Mouse (Mus musculus): ENCODE results near the gene Zswim4. TPM values are rescaled to one million over a fixed set of nuclear protein-coding genes. Genes with fewer than 3 reads are reported as not detected.

Zswim4 gene
- total RNA-seq, 4 experiments from 2014 or later, result 6.6 to 8.0 (median 7.2) TPM

DNA sequence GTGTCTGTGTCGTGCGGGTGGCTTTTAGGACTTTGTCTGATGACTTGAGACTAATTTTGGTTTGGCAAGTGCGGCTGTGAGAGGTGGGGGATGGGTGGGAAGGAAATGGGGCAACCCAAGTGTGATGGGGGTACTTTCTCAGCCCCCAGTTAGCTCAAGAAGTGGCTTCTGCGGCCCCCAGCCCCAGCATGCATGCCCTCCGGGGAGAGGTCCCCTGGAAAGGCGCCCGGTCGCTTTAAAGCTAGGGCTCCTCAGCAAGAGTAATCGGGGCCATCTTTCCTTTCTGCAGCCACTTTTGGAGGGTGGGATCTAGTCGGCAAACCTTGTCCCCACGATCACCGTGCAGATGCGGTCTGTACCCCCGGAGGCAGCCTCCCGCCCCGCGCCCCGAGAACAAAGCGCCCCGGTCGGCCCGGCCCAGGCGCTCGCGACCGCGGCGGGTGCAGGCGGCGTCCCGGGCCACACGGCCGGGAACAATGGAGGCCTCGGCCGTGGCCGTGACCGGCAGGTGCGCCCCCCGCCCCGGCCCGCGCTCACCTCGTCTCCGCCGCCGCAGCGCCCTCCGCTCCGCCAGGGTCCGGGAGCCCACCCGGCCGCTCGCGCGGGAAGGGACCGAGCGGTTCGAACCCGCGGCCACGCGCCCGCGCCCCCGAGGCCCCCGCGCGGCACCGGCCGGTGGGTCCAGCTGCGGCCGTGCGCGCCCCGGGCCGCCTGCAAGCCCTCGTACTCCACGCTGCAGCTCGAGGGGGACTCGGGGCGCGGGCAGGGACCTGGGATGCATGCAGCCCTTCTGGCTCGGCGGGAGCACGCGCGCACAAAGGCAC lies 53.4 kb downstream of the Zswim4 start:
- DNase-seq (ENCODE audit: low spot score), result no peak

DNA sequence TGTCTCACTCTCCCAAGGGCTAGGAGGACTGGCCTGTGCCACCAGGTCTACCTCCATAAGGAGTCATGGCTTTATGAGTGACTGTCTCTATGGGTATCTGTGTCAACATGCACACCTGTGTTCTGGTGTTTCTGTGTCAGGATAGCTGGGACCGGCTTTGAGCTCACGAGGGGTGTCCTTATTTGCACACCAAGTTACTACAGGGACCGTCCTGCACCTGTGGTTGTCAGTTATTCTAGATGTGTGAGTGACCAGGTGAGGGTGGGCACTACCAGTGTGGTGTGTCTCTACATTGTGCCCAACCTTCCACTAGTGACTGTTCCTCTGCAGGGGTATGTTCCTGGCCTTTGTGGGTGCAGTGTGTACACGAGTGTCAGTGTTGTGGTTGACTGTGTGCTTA lies 54.0 kb downstream of the Zswim4 start:
- no peak for DNase-seq (ENCODE audit: low spot score)

DNA sequence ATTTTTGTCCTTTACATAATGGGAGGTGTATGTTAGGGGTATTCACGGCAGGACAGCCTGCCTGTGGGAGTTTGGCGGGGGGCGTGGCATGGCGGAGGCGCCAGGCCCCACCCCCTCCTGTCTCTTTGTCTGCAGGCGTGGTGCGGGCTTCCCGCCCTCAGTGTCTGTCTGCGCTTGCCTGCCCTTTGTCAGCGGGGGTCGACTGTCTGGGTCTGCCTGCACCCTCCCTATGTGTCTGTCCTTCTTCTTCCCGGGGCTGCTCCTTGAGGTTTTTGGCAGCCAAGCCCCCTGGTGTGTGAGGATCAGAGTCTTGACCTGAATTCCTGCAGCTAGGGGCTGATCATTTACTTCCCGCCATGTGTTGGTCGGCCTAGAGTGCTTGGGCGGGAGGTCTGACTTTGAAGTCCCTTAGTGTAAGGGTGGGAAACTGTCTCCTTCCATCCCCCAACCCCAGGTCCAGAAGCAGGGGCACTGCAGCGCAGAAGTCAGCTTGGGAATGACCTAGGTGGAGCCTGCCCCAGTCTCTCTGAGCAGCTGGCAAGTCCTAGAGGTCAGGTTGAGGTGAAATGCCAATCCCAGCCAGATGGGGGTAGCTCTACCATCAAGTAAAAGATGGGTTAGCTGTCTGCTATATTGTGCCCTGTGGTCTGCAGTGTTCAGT lies 56.2 kb downstream of the Zswim4 start:
- no peak for DNase-seq (ENCODE audit: low spot score)

DNA sequence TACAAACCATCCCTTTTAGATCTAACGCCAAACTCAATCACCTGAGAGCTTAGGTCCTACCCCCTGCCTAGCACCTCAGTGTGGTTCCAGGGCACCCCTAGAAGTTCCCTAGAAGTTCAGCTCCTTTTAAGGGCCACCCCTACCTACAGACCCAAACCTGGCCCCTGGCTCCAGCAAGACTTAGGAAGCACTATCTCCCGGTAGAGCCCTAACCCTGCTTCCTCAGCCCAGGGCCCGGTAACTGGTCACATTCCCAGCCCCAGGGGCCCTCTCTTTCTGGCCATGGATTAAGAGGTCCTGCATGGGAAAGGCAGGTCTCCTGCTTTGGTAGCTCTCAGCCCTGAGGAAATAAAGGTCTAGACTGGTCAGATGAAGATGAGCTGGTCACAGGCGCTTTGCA lies 56.9 kb downstream of the Zswim4 start:
- DNase-seq (ENCODE audit: low spot score), result no peak

DNA sequence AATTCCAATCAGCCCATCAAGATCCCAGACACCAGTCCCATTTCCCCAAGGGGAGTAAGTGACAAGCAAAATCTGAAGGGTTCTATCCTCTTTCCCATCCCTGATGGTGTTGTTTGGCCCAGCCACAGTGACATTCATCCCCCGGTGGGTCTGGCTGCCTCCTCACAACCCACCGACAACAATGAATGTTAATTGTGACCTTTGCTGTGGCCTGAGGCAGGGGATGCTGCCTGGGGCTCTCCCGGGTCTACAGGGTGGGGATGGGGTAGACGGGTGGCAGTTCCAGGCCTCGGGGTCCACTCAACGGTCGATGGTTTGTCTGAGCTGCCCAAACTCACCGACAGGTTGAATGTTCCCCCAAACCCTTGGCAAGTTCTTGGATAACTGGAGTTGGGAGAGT lies 58.3 kb downstream of the Zswim4 start:
- no peak for DNase-seq (ENCODE audit: low spot score)

GRCm38 (mm10) chr8:84177405-84177804 lies 59.5 kb downstream of the Zswim4 start:
- no peak for DNase-seq (ENCODE audit: low spot score)

- no peak for DNase-seq (ENCODE audit: low spot score)
These were observed 60.3 kb downstream of the Zswim4 start for GRCm38 (mm10) chr8:84176560-84176959.

GRCm38 (mm10) chr8:84173861-84174260 lies 63.0 kb downstream of the Zswim4 start:
- DNase-seq (ENCODE audit: low spot score), result no peak

- DNase-seq (ENCODE audit: low spot score), result no peak
These were observed 66.8 kb downstream of the Zswim4 start for GRCm38 (mm10) chr8:84170096-84170495.

- no peak for DNase-seq (ENCODE audit: low spot score)
These were observed 69.2 kb downstream of the Zswim4 start for GRCm38 (mm10) chr8:84167696-84168095.

Small RNA genes lying within 50 kb of the gene (microRNA-seq; reads per million reads assigned to microRNA genes)
- 543 reads per million, percentile 77 among the genes with 10 or more reads in this experiment for gene Mir181c
- gene Mir181d, result 651 reads per million, percentile 77 among the genes with 10 or more reads in this experiment
- 50,228 reads per million, percentile 98 among the genes with 10 or more reads in this experiment for gene Mir23a
- gene Mir24-2, result not detected
- 3,401 reads per million, percentile 91 among the genes with 10 or more reads in this experiment for gene Mir27a
- not detected for gene Mir3074-2

Other genes starting within 250 kb of the Zswim4 start
- gene Samd1, start 239.4 kb downstream of the Zswim4 start, total RNA-seq (2022), result 10 to 100 TPM; 26.4 to 28.5 (median 27.2) TPM
- gene 1700067K01Rik, start 235.6 kb downstream of the Zswim4 start, total RNA-seq (2022), result under 1 TPM in 3 of 4 experiments, not detected in 1; 0.25 to 0.50 (median 0.33) TPM
- 1 to 10 TPM; 1.6 to 4.0 (median 3.2) TPM for gene 2210011C24Rik, start 224.9 kb downstream of the Zswim4 start, total RNA-seq (2022)
- under 1 TPM; 0.11 to 0.41 (median 0.23) TPM for gene Palm3, start 215.6 kb downstream of the Zswim4 start, total RNA-seq (2022)
- 1 to 10 TPM; 2.7 to 4.5 (median 3.1) TPM for gene Il27ra, start 194.5 kb downstream of the Zswim4 start, total RNA-seq (2022)
- not detected for gene Rln3, start 192.1 kb downstream of the Zswim4 start, total RNA-seq (2022)
- gene Gm10643, start 171.9 kb downstream of the Zswim4 start, total RNA-seq (2022), result 1 to 10 TPM; 4.6 to 7.5 (median 5.4) TPM
- gene Rfx1, start 170.2 kb downstream of the Zswim4 start, total RNA-seq (2022), result 10 to 100 TPM in 1 of 4 experiments, 1 to 10 TPM in 3; 6.7 to 10.0 (median 9.2) TPM
- gene Dcaf15, start 132.3 kb downstream of the Zswim4 start, total RNA-seq (2022), result 1 to 10 TPM; 6.3 to 8.2 (median 8.0) TPM
- gene Podnl1, start 111.1 kb downstream of the Zswim4 start, total RNA-seq (2022), result under 1 TPM in 2 of 4 experiments, not detected in 2; 0.11 TPM
- 10 to 100 TPM; 10.9 to 14.6 (median 12.3) TPM for gene Cc2d1a, start 89.1 kb downstream of the Zswim4 start, total RNA-seq (2022)
- 1 to 10 TPM in 1 of 4 experiments, under 1 TPM in 3; 0.17 to 1.2 (median 0.31) TPM for gene 4930432K21Rik, start 89.0 kb downstream of the Zswim4 start, total RNA-seq (2022)
- 1 to 10 TPM in 3 of 4 experiments, under 1 TPM in 1; 0.98 to 1.7 (median 1.5) TPM for gene Nanos3, start 51.8 kb downstream of the Zswim4 start, total RNA-seq (2022)
- gene D8Ertd738e, start 12.7 kb upstream of the Zswim4 start, total RNA-seq (2022), result 100 to 1,000 TPM; 165 to 232 (median 189) TPM
- 10 to 100 TPM; 10.5 to 15.0 (median 12.5) TPM for gene Mri1, start 20.3 kb upstream of the Zswim4 start, total RNA-seq (2022)
- 10 to 100 TPM in 2 of 4 experiments, 1 to 10 TPM in 2; 7.5 to 12.3 (median 9.8) TPM for gene Ccdc130, start 33.3 kb upstream of the Zswim4 start, total RNA-seq (2022)
- 1 to 10 TPM; 1.3 to 3.6 (median 2.8) TPM for gene Cacna1a, start 151.4 kb upstream of the Zswim4 start, total RNA-seq (2022)